ENCODE assay signal across 8 mouse cellular contexts in the genomic region with DNA sequence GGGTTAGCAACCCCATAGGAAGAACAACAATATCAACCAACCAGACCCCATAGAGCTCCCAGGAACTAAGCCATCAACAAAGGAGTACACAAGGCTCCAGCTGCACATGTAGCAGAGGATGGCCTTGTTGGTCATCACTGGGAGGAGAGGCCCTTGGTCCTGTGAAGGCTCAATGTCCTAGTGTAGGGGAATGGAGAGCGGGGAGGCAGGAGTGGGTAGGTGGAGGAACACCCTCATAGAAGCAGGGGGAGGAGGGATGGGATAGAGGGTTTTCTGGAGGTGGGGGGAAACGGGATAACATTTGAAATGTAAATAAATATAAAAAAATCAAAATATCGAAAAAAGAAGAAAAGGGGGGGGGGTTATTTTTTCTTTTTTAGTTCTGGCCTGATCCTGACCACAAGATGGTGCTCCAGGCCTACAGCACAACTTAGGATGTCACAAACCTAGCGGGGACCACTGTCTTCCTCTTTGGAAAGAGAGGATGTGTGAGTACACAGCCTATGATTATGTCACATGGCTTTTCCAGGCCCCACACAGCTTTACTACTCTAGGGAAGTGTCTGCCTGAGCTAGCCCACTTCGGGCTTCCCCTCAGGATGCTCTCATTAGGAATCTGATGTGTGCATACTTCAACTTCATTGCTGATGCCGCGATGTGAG. TPM values are rescaled to one million over a fixed set of nuclear protein-coding genes. Genes with fewer than 3 reads are reported as not detected.
DNase-seq lines count a peak whose midpoint lies in the region; ATAC-seq and TF ChIP-seq lines count a peak whose summit lies in the region.

No protein-coding gene starts in this region.

- TF ChIP-seq POLR2A in kidney, adult 2 months (IDR thresholded peaks at IDR 0.05; ENCODE audit: low read depth, low read length) = no peak
- no peak for TF ChIP-seq POLR2A in ES-Bruce4 (IDR thresholded peaks at IDR 0.05; ENCODE audit: insufficient read depth, low read length)

- TF ChIP-seq EP300 in ES-Bruce4 (IDR thresholded peaks at IDR 0.05; ENCODE audit: insufficient read depth, low read depth, low read length) = no peak

- no peak overlapping the region for H3K4me3 ChIP-seq in kidney, adult 2 months (ENCODE audit: insufficient read depth, low read depth, low read length)
- no peak overlapping the region for H3K4me3 ChIP-seq in kidney, embryonic 16.5 days (ENCODE audit: low read length)
- no peak overlapping the region for H3K4me3 ChIP-seq in ES-Bruce4 (ENCODE audit: low read depth, low read length)
- H3K4me3 ChIP-seq in midbrain, embryonic 16.5 days (ENCODE audit: low read depth, low read length) = no peak overlapping the region

- no peak overlapping the region for H3K4me2 ChIP-seq in kidney, embryonic 16.5 days (replicated peaks; ENCODE audit: low read depth, low read length)
- no peak overlapping the region for H3K4me2 ChIP-seq in midbrain, embryonic 16.5 days (ENCODE audit: low read length)

- peak; percentile 22 for DNase-seq in kidney, adult 2 months
- DNase-seq in embryo, embryonic 11 days = peak; percentile 49
- peak; percentile 42 for DNase-seq in kidney, postnatal 14 days
- DNase-seq in spleen, postnatal 10 days (ENCODE audit: low spot score in 2 of 2) = no peak
- no peak for DNase-seq in spleen, adult 12 weeks (ENCODE audit: low spot score)

- no peaks in the 10 kb centered on the region for H3K9me3 ChIP-seq in kidney, embryonic 16.5 days (ENCODE audit: low read length)
- no peaks in the 10 kb centered on the region for H3K9me3 ChIP-seq in ES-Bruce4 (replicated peaks; ENCODE audit: control insufficient read depth, insufficient read depth, low read length, poor library complexity, severe bottlenecking)
- no peaks in the 10 kb centered on the region for H3K9me3 ChIP-seq in midbrain, embryonic 16.5 days (replicated peaks; ENCODE audit: control insufficient read depth, low read length, poor library complexity, severe bottlenecking)

- WGBS in kidney, adult 2 months = 60% methylated on average over 7 of the region's 7 CpGs
- WGBS in kidney, embryonic 16.5 days = 67% methylated on average over 7 of the region's 7 CpGs
- 71% methylated on average over 7 of the region's 7 CpGs for WGBS in midbrain, embryonic 16.5 days

- no peak overlapping the region for H3K9ac ChIP-seq in kidney, embryonic 16.5 days (replicated peaks; ENCODE audit: low read length)
- no peak overlapping the region for H3K9ac ChIP-seq in ES-Bruce4 (ENCODE audit: low read depth, poor library complexity, severe bottlenecking)
- no peak overlapping the region for H3K9ac ChIP-seq in midbrain, embryonic 16.5 days (ENCODE audit: low read depth, low read length)

- H3K27ac ChIP-seq in kidney, adult 2 months (ENCODE audit: insufficient read depth, low read depth, low read length) = no peak overlapping the region
- H3K27ac ChIP-seq in kidney, embryonic 16.5 days (ENCODE audit: low read length) = no peak overlapping the region
- H3K27ac ChIP-seq in ES-Bruce4 (ENCODE audit: insufficient read depth, low read length) = no peak overlapping the region
- H3K27ac ChIP-seq in midbrain, embryonic 16.5 days (ENCODE audit: low read length) = no peak overlapping the region

- peak; percentile 58 for TF ChIP-seq CTCF in kidney, adult 2 months (conservative IDR thresholded peaks at IDR 0.05; ENCODE audit: insufficient read depth, insufficient read length, low read depth, low read length)
- TF ChIP-seq CTCF in ES-Bruce4 (IDR thresholded peaks at IDR 0.05; ENCODE audit: low read depth, low read length) = peak; percentile 14

- H3K27me3 ChIP-seq in kidney, adult 2 months (replicated peaks; ENCODE audit: control insufficient read depth, insufficient read depth, low read length) = no peaks in the 10 kb centered on the region
- no peaks in the 10 kb centered on the region for H3K27me3 ChIP-seq in kidney, embryonic 16.5 days (ENCODE audit: insufficient read depth, low read length)
- no peaks in the 10 kb centered on the region for H3K27me3 ChIP-seq in ES-Bruce4 (ENCODE audit: control insufficient read depth, insufficient read depth, low read length, poor library complexity, severe bottlenecking)
- H3K27me3 ChIP-seq in midbrain, embryonic 16.5 days (ENCODE audit: control insufficient read depth, insufficient read depth, low read depth, low read length) = no peaks in the 10 kb centered on the region

- H3K36me3 ChIP-seq in kidney, adult 2 months (ENCODE audit: control insufficient read depth, insufficient read depth, low read length) = peaks cover 2% of the 10 kb centered on the region
- peaks cover 12% of the 10 kb centered on the region for H3K36me3 ChIP-seq in kidney, embryonic 16.5 days (ENCODE audit: insufficient read depth, low read length)
- H3K36me3 ChIP-seq in ES-Bruce4 (ENCODE audit: control insufficient read depth, insufficient read depth, low read length, poor library complexity, severe bottlenecking) = peaks cover 9% of the 10 kb centered on the region
- peaks cover 11% of the 10 kb centered on the region for H3K36me3 ChIP-seq in midbrain, embryonic 16.5 days (ENCODE audit: control insufficient read depth, insufficient read depth, low read length)

- no peak; the same call in 1 of the 2 replicates for ATAC-seq in kidney, embryonic 16.5 days (ENCODE audit: low FRiP score, low TSS enrichment)
- peak; percentile 89 for ATAC-seq in midbrain, embryonic 16.5 days

- H3K4me1 ChIP-seq in kidney, adult 2 months (ENCODE audit: control insufficient read depth, insufficient read depth, low read length) = no peaks in the 10 kb centered on the region
- H3K4me1 ChIP-seq in kidney, embryonic 16.5 days (ENCODE audit: insufficient read depth, low read length) = no peaks in the 10 kb centered on the region
- no peaks in the 10 kb centered on the region for H3K4me1 ChIP-seq in ES-Bruce4 (ENCODE audit: control insufficient read depth, insufficient read depth, low read length)
- no peaks in the 10 kb centered on the region for H3K4me1 ChIP-seq in midbrain, embryonic 16.5 days (ENCODE audit: control insufficient read depth, insufficient read depth, low read length)

RNA-seq across cellular contexts. Expression of gene Wdfy1, which starts 10.5 kb away (rescaled TPM):
- polyA plus RNA-seq in kidney, adult 2 months (2012; rRNA removed) = 46.4 and 46.9 TPM in 2 replicates
- 53.2 and 54.2 TPM in 2 replicates for polyA plus RNA-seq in kidney, embryonic 16.5 days (2015; fragmentation: Nextera tagmentation; extraction: Ambion mirVana)
- polyA plus RNA-seq in ES-Bruce4 (2011; ENCODE audit: insufficient read depth, insufficient read length, low read depth, missing spikeins) = 23.0 and 25.9 TPM in 2 replicates
- 137 and 149 TPM in 2 replicates for polyA plus RNA-seq in midbrain, embryonic 16.5 days (2015; fragmentation: Nextera tagmentation; extraction: Ambion mirVana)

RNA-seq across cellular contexts. Expression of gene Mrpl44, which starts 10.6 kb away (rescaled TPM):
- 16.0 and 21.4 TPM in 2 replicates for polyA plus RNA-seq in kidney, adult 2 months (2012; rRNA removed)
- polyA plus RNA-seq in kidney, embryonic 16.5 days (2015; fragmentation: Nextera tagmentation; extraction: Ambion mirVana) = 63.0 and 66.3 TPM in 2 replicates
- polyA plus RNA-seq in ES-Bruce4 (2011; ENCODE audit: insufficient read depth, insufficient read length, low read depth, missing spikeins) = 36.2 and 41.4 TPM in 2 replicates
- polyA plus RNA-seq in midbrain, embryonic 16.5 days (2015; fragmentation: Nextera tagmentation; extraction: Ambion mirVana) = 41.8 and 42.9 TPM in 2 replicates

Comparison
In these comparisons a context has a peak if more than half of its experiments do, and no peak if none do; other contexts are left out.
1. DNase-seq: peak in kidney, adult 2 months (single experiment), embryo, embryonic 11 days (single experiment) and kidney, postnatal 14 days (single experiment); none in spleen, postnatal 10 days (0 of 2) and spleen, adult 12 weeks (single experiment).